Mouse (Mus musculus): ENCODE data around the gene Vmn1r143.
"Not testable (repeated sequence)": the region's sequence is repeated elsewhere in the genome, so short reads cannot be mapped to it uniquely, and the experiment has no call there.

The Vmn1r143 gene

DNA sequence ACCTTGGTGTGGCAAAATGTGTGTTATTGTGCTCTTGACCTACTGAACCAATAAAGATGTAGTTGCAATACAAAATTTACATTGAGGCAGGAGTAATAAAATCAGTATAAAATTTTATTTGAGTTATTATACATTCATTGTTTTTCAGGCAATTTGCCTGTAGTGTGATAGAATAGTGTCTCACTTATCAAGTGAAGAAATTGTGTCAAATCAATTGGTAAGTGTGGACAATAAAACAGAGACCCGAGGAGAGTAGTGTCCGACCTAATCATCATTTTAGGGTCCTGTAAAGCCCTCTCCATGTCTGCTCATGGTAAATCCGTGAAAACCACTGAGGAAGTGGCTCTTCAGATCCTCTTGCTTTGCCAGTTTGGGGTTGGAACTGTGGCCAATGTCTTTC lies at the start of gene Vmn1r143:
Gene Vmn1r143, plus strand, starts transcription at position 301 of the 400 bp plus-strand sequence.
- not testable (repeated sequence) for DNase-seq

DNA sequence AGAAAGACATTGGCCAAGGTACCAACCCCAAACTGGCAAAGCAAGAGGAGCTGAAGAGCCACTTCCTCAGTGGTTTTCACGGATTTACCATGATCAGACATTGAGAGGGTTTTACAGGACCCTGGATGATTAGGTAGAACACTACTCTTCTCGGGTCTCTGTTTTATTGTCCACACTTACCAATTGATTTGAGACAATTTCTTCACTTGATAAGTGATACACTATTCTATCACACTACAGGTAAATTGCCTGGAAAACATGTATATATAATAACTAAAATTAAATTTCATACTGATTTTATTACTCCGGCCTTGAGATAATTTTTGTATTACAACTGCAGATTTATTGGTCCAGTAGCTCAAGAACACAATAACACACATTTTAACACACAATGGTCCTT lies 25.2 kb upstream of the Vmn1r143 start, which contains the start of gene Vmn1r142:
Gene Vmn1r142, minus strand, starts transcription at position 101 of the 400 bp plus-strand sequence.
- DNase-seq = not testable (repeated sequence)

DNA sequence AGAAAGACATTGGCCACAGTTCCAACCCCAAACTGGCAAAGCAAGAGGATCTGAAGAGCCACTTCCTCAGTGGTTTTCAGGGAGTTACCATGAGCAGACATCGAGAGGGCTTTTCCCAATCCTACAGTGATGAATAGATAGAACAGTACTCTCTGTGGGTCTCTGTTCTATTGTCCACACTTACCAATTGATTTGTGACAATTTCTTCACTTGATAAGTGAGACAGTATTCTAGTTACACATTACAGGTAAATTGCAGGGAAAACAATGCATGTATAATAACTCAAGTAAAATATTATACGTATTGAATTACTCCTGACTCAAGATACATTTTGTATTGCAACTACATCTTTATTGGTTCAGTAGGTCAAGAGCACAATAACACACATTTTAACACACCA lies 12.0 kb downstream of the Vmn1r143 start, which contains the start of gene Gm8653:
Gene Gm8653, minus strand, starts transcription at position 101 of the 400 bp plus-strand sequence.
- not testable (repeated sequence) for DNase-seq

DNA sequence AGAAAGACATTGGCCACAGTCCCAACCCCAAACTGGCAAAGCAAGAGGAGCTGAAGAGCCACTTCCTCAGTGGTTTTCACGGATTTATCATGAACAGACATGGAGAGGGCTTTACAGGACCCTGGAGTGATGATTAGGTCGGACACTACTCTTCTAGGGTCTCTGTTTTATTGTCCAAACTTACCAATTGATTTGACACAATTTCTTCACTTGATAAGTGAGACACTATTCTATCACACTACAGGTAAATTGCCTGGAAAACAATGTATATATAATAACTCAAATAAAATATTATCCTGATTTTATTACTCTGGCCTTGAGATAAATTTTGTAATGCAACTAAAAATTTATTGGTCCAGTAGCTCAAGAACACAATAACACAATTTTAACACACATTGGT lies 40.2 kb downstream of the Vmn1r143 start, which contains the start of gene Gm8453:
Gene Gm8453, minus strand, starts transcription at position 101 of the 400 bp plus-strand sequence.
- not testable (repeated sequence) for DNase-seq

All from embryo, embryonic 11 days (tissue).